Mouse (Mus musculus): ENCODE results near the gene Letmd1. TPM values are rescaled to one million over a fixed set of nuclear protein-coding genes. Genes with fewer than 3 reads are reported as not detected.
"Not testable (repeated sequence)": the region's sequence is repeated elsewhere in the genome, so short reads cannot be mapped to it uniquely, and the experiment has no call there.

Letmd1 gene
- 32.6 and 44.4 TPM in 2 replicates for polyA plus RNA-seq (2012; rRNA removed)

DNA sequence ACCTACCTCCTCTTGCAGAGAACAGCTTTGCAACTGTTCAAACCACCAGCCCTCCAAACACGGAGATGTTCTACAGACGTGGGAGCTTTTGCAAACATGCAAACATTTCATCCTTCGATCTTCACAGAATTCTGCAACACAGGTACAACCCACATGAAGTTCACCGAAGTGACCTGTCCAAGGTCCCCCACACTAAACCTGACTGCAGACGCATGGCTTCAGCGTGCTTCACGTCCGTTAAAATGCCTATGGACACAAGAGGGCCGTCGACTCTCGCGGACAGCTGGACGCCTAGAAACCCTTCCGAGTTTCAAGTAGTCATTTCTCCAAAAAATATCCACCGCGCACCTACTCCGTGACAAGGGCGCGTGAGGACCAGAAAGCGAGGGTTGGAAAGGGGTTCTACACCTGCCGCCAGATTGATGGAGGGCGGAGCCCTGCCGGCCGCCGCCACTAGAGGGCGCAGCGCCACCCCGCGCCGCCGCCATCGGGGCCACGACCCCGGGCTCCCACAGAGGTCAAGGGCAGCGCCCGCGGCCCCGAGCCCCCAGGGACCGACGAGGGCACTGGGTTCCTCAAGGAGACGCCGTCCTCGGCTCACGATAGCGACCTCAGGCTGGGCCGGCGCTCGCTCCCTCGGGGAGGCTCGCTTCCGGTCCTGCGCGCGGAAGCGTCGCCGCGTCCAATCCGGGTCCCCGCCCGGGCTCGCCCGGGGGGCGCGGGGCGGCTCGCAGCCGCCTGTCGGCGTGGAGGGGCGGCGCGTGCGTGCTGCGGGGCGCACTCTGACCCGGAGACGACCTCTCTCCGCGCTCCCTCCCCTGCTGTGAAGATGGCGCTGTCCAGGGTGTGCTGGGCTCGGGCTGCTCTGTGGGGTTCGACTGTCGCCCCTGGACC is at the start of gene Letmd1:
Gene Letmd1, plus strand, starts transcription at position 729 of the 894 bp plus-strand sequence.
- peaks cover 8% of the 10 kb centered on the region for H3K4me1 ChIP-seq (ENCODE audit: control insufficient read depth, insufficient read depth, low read length)
- 2% methylated on average over 84 of the region's 84 CpGs for WGBS
- peak; percentile 84 for DNase-seq
- peak within 1 kb of the TSS; percentile 93 for H3K4me3 ChIP-seq (replicated peaks; ENCODE audit: extremely low read depth, low read depth, low read length)
- TF ChIP-seq CTCF (IDR thresholded peaks at IDR 0.05; ENCODE audit: insufficient read depth, low read length) (peak; percentile 35; the same call in 1 of the 2 replicates), POLR2A (IDR thresholded peaks at IDR 0.05; ENCODE audit: borderline replicate concordance, extremely low read depth, low read depth, low read length) (peak; percentile 67)

DNA sequence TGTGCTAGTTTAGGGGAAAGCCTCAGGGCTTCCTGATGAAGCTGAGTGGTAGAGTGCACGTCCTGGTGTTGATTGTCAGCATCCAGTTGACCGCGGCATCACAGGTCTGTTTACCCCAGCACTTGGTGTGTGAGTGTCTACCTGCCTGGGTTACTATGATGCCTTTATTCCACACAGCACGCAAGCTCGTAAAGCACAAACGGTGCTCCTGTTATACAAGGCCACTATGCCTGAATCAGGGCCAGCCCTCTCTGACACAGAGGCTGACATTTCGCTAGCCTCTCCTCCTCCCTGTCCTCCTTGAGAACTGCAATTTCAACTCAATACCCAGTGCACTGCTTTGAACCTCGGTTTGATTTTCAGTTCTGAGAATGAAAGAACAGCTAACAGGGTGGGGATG is 49.5 kb upstream of the Letmd1 start:
- 66% methylated on average over 8 of the region's 8 CpGs for WGBS
- Histone ChIP-seq H3K4me3 (replicated peaks; ENCODE audit: extremely low read depth, low read depth, low read length) (no peak overlapping the region), H3K4me1 (ENCODE audit: control insufficient read depth, insufficient read depth, low read length) (peaks cover 7% of the 10 kb centered on the region)
- TF ChIP-seq POLR2A (IDR thresholded peaks at IDR 0.05; ENCODE audit: borderline replicate concordance, extremely low read depth, low read depth, low read length) (no peak), CTCF (IDR thresholded peaks at IDR 0.05; ENCODE audit: insufficient read depth, low read length) (no peak)
- DNase-seq: no peak

DNA sequence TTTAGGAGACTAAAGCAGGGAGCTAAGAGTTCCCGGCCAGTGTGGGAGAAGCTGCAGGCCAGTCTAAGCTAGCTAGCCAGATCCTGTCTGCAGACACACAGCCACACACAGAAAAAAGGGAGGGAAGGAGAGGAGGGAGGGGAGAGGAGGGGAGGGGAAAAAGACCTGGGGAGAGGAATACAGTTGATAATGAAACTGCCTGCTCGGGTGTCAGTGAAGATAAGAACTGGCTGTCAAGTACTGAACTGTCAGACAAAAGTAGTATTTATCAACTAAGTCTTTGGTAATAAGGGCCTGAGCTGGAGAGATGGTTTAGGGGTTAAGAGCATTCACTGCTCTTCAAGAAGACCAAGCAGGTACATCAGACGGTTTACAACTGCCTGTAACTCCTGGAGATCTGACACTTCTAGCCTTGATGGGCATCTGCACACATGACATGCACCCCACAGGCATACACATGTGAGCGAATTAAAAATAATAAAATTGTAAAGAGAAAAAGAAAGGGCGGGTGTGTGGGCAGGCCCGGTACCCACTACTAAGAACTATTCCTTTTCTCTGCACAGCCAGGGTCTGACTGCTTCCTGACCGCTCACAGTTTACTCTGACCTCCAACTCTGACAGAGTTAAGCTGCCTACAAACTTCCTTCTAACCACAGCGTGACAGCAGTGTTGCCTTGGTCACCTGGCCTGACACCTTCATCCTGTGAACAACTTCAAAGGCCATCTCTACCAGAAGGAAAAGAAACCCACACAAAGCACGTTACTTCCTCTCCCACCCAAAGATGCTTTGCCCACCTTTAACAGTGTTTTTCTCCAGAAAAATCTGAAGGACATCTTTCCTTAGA is 48.7 kb upstream of the Letmd1 start:
- no peak for DNase-seq
- no peak for TF ChIP-seq CTCF (IDR thresholded peaks at IDR 0.05; ENCODE audit: insufficient read depth, low read length)
- no peak for TF ChIP-seq POLR2A (IDR thresholded peaks at IDR 0.05; ENCODE audit: borderline replicate concordance, extremely low read depth, low read depth, low read length)
- Histone ChIP-seq H3K4me3 (replicated peaks; ENCODE audit: extremely low read depth, low read depth, low read length) (no peak overlapping the region), H3K4me1 (ENCODE audit: control insufficient read depth, insufficient read depth, low read length) (peaks cover 7% of the 10 kb centered on the region)
- 57% methylated on average over 9 of the region's 9 CpGs for WGBS

DNA sequence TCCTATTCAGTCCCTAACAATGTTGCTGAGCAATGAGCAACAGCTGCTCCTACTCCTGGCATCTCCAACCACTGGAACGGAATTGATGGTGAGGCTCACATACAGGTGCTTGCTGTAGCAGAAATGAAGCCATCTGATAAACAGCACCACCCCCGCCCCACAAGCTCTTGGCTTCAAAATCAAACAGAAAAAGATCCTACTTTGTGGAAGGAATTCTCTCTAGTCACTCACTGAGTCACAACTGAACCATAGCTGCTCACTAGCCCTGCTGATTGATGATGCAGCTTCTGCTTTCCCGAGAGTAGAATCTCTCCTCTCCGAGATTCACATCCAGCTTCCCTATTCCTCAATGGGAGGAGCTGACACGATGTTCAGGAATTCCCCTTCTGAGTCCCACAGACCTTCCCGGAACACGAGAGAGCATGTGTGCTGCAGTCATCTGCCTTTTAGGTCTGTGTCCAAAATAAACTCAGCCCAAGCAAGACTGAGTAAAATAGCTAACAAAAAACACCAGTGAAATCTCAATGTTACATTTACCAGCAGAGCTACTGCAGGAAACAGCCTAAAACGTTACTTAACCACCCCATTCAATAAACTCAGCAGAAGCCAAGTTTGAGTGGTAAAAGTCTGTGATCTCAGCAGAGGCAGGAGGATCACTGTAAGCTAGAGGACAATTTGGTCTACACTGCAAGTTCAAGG is 47.6 kb upstream of the Letmd1 start:
- H3K4me1 ChIP-seq (ENCODE audit: control insufficient read depth, insufficient read depth, low read length): peaks cover 7% of the 10 kb centered on the region
- DNase-seq: no peak
- H3K4me3 ChIP-seq (replicated peaks; ENCODE audit: extremely low read depth, low read depth, low read length): no peak overlapping the region
- 27% methylated on average over 8 of the region's 8 CpGs for WGBS
- TF ChIP-seq POLR2A (IDR thresholded peaks at IDR 0.05; ENCODE audit: borderline replicate concordance, extremely low read depth, low read depth, low read length): no peak
- no peak for TF ChIP-seq CTCF (IDR thresholded peaks at IDR 0.05; ENCODE audit: insufficient read depth, low read length)

DNA sequence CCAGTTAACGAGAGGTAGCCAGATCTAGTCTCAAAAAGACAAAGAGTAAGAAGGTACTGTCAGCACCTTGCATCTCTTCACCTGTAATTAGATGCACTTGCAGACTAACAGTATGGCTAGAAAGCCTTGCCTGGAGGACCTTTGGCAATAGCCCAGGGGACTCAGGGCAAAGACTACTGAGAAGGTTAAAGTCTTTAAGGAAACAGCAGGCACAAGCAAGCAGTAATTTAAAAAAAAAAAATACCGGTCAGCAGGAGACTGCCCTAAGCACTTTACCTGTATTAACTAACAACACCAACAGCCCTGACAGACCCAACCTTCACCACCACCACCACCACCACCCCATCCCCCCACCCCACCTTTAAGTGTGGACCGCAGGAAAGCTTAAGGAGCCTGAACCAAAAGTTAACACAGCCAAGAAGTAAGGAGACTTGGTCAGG is 47.0 kb upstream of the Letmd1 start, which contains the start of gene Gm5475:
Gene Gm5475, plus strand, starts transcription at position 390 of the 440 bp plus-strand sequence.
- WGBS: 23% methylated on average over 3 of the region's 3 CpGs
- H3K4me3 ChIP-seq (replicated peaks; ENCODE audit: extremely low read depth, low read depth, low read length): peak within 1 kb of the TSS; percentile 79
- DNase-seq; H3K4me1 ChIP-seq (ENCODE audit: control insufficient read depth, insufficient read depth, low read length): not testable (repeated sequence)

DNA sequence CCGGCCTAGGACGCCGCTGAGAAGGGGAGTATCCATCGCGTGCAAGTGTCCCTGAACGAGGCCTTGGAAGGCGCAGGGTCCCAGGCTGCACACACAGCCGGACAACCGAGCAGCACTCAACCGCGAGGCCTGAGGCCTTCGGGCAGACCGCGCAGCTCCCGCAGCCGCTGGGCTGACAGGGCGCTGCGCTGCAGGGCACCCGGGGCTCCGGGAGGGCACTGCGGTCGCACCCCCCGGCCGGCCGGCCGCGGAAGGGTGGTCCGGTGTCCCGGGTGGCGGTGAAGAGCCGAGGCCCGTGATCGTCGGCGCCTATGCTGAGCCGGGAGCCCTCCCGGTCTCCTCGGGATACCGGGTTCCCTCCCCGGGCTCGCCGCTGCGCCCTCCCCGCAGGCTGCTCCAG is 46.3 kb upstream of the Letmd1 start:
- TF ChIP-seq CTCF (IDR thresholded peaks at IDR 0.05; ENCODE audit: insufficient read depth, low read length) (no peak), POLR2A (IDR thresholded peaks at IDR 0.05; ENCODE audit: borderline replicate concordance, extremely low read depth, low read depth, low read length) (no peak)
- peak overlapping the region; percentile 79 for H3K4me3 ChIP-seq (replicated peaks; ENCODE audit: extremely low read depth, low read depth, low read length)
- under 1% methylated on average over 44 of the region's 44 CpGs for WGBS
- DNase-seq: no peak
- peaks cover 7% of the 10 kb centered on the region for H3K4me1 ChIP-seq (ENCODE audit: control insufficient read depth, insufficient read depth, low read length)

DNA sequence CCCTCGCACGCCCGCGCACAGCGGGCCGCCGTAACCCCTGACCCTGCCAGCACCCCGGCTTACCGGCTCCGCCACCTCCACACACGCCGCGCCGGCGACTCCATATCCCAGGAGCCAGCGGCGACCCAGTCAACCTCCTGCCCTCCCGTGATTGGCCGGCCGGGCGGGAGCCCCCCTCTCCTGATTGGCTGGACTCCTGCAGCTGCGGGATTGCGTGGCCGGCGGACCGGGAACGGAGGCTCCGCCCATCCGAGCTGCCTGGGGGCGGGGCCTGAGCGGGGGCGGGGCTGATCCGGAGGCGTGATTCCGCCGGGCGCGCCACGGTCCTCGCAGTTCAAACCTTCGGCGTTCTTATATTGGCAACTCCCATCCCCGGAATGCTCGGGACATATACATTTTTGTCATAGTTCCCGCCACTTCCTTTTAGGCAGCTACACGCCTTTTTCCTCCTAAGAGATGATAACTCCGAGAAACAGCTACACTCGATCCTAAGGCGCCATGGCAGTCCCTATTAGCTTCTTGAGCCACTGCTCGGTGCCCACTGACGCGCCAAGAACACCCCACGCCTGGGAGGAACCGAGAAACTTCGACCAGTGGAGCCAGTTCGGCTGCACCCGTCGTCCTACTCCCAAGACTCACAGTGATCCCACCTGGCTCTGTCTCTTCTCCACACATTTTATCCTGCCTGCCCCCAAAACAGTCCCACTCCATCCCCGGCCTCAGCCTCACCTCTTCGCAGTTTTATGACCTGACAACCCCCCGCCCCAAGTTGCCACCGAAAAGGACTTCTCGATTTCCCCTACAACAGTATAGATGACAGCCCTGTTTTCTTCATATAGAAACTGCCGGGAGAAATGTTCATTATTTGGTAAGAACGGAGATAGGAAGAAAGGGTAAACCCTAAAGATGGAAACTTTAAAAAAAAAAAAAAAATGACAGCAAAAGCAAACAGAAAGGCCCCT is 45.6 kb upstream of the Letmd1 start:
- peak overlapping the region; percentile 79 for H3K4me3 ChIP-seq (replicated peaks; ENCODE audit: extremely low read depth, low read depth, low read length)
- no peak for TF ChIP-seq CTCF (IDR thresholded peaks at IDR 0.05; ENCODE audit: insufficient read depth, low read length)
- peak; percentile 70; the same call in 1 of the 2 replicates for TF ChIP-seq POLR2A (IDR thresholded peaks at IDR 0.05; ENCODE audit: borderline replicate concordance, extremely low read depth, low read depth, low read length)
- DNase-seq: peak; percentile 92
- H3K4me1 ChIP-seq (ENCODE audit: control insufficient read depth, insufficient read depth, low read length): peaks cover 7% of the 10 kb centered on the region
- 2% methylated on average over 65 of the region's 65 CpGs for WGBS

DNA sequence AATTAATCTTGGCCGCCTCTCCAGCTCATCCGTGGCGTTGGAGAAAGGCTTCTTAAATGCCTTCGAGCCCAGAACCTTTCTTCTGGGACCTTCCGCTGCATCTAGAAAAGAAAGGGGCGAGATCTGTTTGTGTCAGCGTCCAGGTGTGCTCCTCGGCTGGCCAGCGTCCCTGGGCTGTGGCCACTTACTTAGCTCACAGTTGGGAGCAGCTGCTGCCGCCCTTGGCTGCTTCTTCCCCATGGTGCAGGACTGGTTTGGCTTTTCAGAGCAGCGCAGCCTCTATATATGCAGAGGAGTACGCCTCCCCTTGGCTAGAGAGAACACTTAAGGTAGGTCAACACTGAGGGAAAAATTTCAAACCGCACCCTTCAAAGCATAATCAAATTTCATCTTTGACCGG is 44.9 kb upstream of the Letmd1 start:
- no peak for TF ChIP-seq CTCF (IDR thresholded peaks at IDR 0.05; ENCODE audit: insufficient read depth, low read length)
- peak; percentile 92; the same call in 1 of the 2 replicates for TF ChIP-seq POLR2A (IDR thresholded peaks at IDR 0.05; ENCODE audit: borderline replicate concordance, extremely low read depth, low read depth, low read length)
- WGBS: 6% methylated on average over 14 of the region's 14 CpGs
- H3K4me3 ChIP-seq (replicated peaks; ENCODE audit: extremely low read depth, low read depth, low read length): peak overlapping the region; percentile 46
- peaks cover 7% of the 10 kb centered on the region for H3K4me1 ChIP-seq (ENCODE audit: control insufficient read depth, insufficient read depth, low read length)
- DNase-seq: peak; percentile 58

Measured in lung, adult 2 months (tissue).